Mouse (Mus musculus) heart, adult 2 months (tissue): Measurements from ENCODE around the gene Hist1h2af.
"Not testable (repeated sequence)": the region's sequence is repeated elsewhere in the genome, so short reads cannot be mapped to it uniquely, and the experiment has no call there.

ENCODE experiments used
- CTCF ChIP-seq: fragments of 200-600 bp; IDR thresholded peaks from 2 replicates; pipeline ENCODE4 v1.8.1; 2022; ENCODE audit warnings: antibody characterized with exemption, mild to moderate bottlenecking, moderate library complexity
- EP300 ChIP-seq: fragments of 200-500 bp; IDR thresholded peaks from 2 replicates; pipeline ENCODE4 v1.6.1; 2011; ENCODE audit warnings: low read depth, low read length, control low read depth; ENCODE audit not compliant: insufficient read depth
- POLR2A ChIP-seq: fragments of 200-500 bp; IDR thresholded peaks from 2 replicates; pipeline ENCODE4 v1.6.1; 2011; ENCODE audit warnings: mild to moderate bottlenecking, low read depth, low read length, control low read depth; ENCODE audit not compliant: insufficient read depth

- TF ChIP-seq POLR2A, CTCF, EP300: not testable (repeated sequence)
Measured at GRCm38 (mm10) chr13:23539821-23540220, 6.1 kb downstream of the Hist1h2af start.
